Mouse (Mus musculus): ENCODE data around the gene Olfr976.
"Not testable (repeated sequence)": the region's sequence is repeated elsewhere in the genome, so short reads cannot be mapped to it uniquely, and the experiment has no call there.

GRCm38 (mm10) chr9:39928837-39929236 lies 32.1 kb downstream of the Olfr976 start:
- not testable (repeated sequence) for TF ChIP-seq CTCF (IDR thresholded peaks at IDR 0.05; ENCODE audit: low read depth, low read length); POLR2A (IDR thresholded peaks at IDR 0.05; ENCODE audit: extremely low read depth, insufficient read depth, low read length)
